Comparison of ENCODE assay signal across 13 mouse cellular contexts in the genomic region with DNA sequence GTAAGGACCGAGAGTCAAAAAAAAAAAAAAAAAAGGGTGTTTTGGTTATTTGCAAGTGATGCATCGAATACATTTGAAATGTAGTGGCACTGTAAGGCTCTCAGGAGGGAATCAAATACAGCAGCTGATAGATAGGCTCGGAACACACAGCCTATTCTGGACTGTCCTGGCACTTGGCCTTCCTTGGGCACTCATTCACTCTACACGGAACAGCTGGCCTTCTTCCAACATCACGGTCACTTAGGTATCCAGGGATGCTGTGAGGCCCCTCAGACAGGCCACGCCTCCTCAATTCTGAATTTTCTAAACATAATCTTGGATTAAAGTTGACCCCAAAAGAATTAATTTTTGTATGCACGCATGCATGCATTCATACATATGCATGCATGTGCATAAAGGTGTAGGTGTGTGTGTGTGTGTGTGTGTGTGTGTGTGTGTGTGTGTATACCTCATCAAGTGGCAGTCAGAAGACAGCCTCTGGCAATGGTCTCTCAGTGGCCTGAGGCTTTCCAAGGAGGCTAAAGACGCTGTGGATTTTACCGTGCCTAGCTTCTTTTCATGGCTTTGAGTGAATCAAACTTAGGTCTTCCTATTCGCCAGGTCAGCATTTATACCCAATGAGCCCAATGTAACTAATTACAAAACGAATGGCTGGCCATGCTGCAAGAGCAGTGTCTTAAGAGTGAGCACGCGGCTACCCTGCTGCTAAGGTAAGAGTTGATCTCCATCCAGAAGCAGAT.
DNase-seq lines count a peak whose midpoint lies in the region; ATAC-seq and TF ChIP-seq lines count a peak whose summit lies in the region.
"Had no signal": no experiment of that assay in that cellular context is flagged by ENCODE, and none has a peak within 500 bp of the region (broad histone marks: within the 10 kb centered on the region; RNA-seq: fewer than 3 reads in every experiment).

No protein-coding gene starts in this region.

- H3K4me1 ChIP-seq in heart, embryonic 16.5 days (ENCODE audit: control insufficient read depth, insufficient read depth, low read length): no peaks in the 10 kb centered on the region; the same call in none of the 2 replicates
- H3K4me1 ChIP-seq in midbrain, embryonic 11.5 days (ENCODE audit: control insufficient read depth, insufficient read depth, low read length): peaks cover 10% of the 10 kb centered on the region
- H3K4me1 ChIP-seq in midbrain, embryonic 10.5 days: peaks cover 33% of the 10 kb centered on the region
- H3K4me1 ChIP-seq in hindbrain, postnatal 0 days (ENCODE audit: insufficient read depth, low read length): no peaks in the 10 kb centered on the region

- no peak for TF ChIP-seq CTCF in hindbrain, postnatal 0 days (IDR thresholded peaks at IDR 0.05; ENCODE audit: low read depth)

- no peak overlapping the region for H3K4me3 ChIP-seq in heart, embryonic 16.5 days (ENCODE audit: low read length)
- no peak overlapping the region for H3K4me3 ChIP-seq in midbrain, embryonic 11.5 days (ENCODE audit: low read depth, low read length)
- H3K4me3 ChIP-seq in midbrain, embryonic 10.5 days: no peak overlapping the region
- H3K4me3 ChIP-seq in hindbrain, postnatal 0 days (ENCODE audit: low read length): no peak overlapping the region
- H3K4me3 ChIP-seq: limb, embryonic 10.5 days had no signal

- WGBS in heart, embryonic 16.5 days: 71% methylated on average over 13 of the region's 13 CpGs
- 75% methylated on average over 13 of the region's 13 CpGs for WGBS in midbrain, embryonic 11.5 days
- 82% methylated on average over 13 of the region's 13 CpGs for WGBS in midbrain, embryonic 10.5 days
- WGBS in hindbrain, postnatal 0 days: 49% methylated on average over 13 of the region's 13 CpGs

- H3K27me3 ChIP-seq in heart, embryonic 16.5 days (ENCODE audit: control insufficient read depth, insufficient read depth, low read length): no peaks in the 10 kb centered on the region
- no peaks in the 10 kb centered on the region for H3K27me3 ChIP-seq in midbrain, embryonic 11.5 days (ENCODE audit: control insufficient read depth, insufficient read depth, low read length)
- no peaks in the 10 kb centered on the region for H3K27me3 ChIP-seq in midbrain, embryonic 10.5 days (ENCODE audit: low read depth, poor library complexity, severe bottlenecking)
- no peaks in the 10 kb centered on the region for H3K27me3 ChIP-seq in hindbrain, postnatal 0 days (ENCODE audit: insufficient read depth, low read length)

- peaks cover 37% of the 10 kb centered on the region for H3K36me3 ChIP-seq in heart, embryonic 16.5 days (ENCODE audit: control insufficient read depth, insufficient read depth)
- H3K36me3 ChIP-seq in midbrain, embryonic 11.5 days (ENCODE audit: control insufficient read depth, insufficient read depth, low read length): peaks cover 19% of the 10 kb centered on the region
- H3K36me3 ChIP-seq in midbrain, embryonic 10.5 days: peaks cover 75% of the 10 kb centered on the region
- H3K36me3 ChIP-seq in hindbrain, postnatal 0 days (ENCODE audit: insufficient read depth, low read length): peaks cover 17% of the 10 kb centered on the region

- intact Hi-C loops in heart, postnatal 36 days (cut with DNase I): no loop called here

- DNase-seq in heart, postnatal 36 days: no peak
- DNase-seq in midbrain, embryonic 11.5 days (ENCODE audit: low spot score, missing footprints): no peak
- DNase-seq in midbrain, embryonic 10.5 days (ENCODE audit: low spot score): no peak
- DNase-seq in hindbrain, postnatal 0 days (ENCODE audit: low spot score): peak; percentile 59
- DNase-seq in adrenal gland, adult (ENCODE audit: inconsistent age in 2 of 2, low spot score in 1 of 2): no peak
- no peak for DNase-seq in lung, adult 18-20 months
- DNase-seq: cerebellum, adult 11-12 months; embryo, embryonic 11 days; lung, postnatal 36 days had no signal

- no peaks in the 10 kb centered on the region for H3K9me3 ChIP-seq in heart, embryonic 16.5 days (replicated peaks; ENCODE audit: control insufficient read depth, low read length)
- H3K9me3 ChIP-seq in midbrain, embryonic 11.5 days (ENCODE audit: control insufficient read depth, low read length): no peaks in the 10 kb centered on the region
- H3K9me3 ChIP-seq in midbrain, embryonic 10.5 days (replicated peaks): no peaks in the 10 kb centered on the region
- no peaks in the 10 kb centered on the region for H3K9me3 ChIP-seq in hindbrain, postnatal 0 days (ENCODE audit: low read length)
- H3K9me3 ChIP-seq: limb, embryonic 10.5 days had no signal

- H3K4me2 ChIP-seq in heart, embryonic 16.5 days (ENCODE audit: low read depth, low read length): no peak overlapping the region
- no peak overlapping the region for H3K4me2 ChIP-seq in midbrain, embryonic 11.5 days
- H3K4me2 ChIP-seq in hindbrain, postnatal 0 days (ENCODE audit: low read depth, low read length): no peak overlapping the region

- no peak overlapping the region for H3K9ac ChIP-seq in heart, embryonic 16.5 days (ENCODE audit: low read length)
- no peak overlapping the region for H3K9ac ChIP-seq in midbrain, embryonic 11.5 days (ENCODE audit: low read length)
- no peak overlapping the region for H3K9ac ChIP-seq in hindbrain, postnatal 0 days (replicated peaks; ENCODE audit: low read length)

- peak; percentile 72; the same call in 1 of the 2 replicates for ATAC-seq in heart, embryonic 16.5 days (replicated peaks; ENCODE audit: extremely low read depth, insufficient read depth, low FRiP score)
- peak; percentile 54 for ATAC-seq in midbrain, embryonic 11.5 days (ENCODE audit: low FRiP score)
- ATAC-seq in hindbrain, postnatal 0 days: peak; percentile 68; the same call in 1 of the 2 replicates
- ATAC-seq: inflammation-experienced regulatory T-cells, adult 6 months had no signal

- no peak overlapping the region for H3K27ac ChIP-seq in heart, embryonic 16.5 days (ENCODE audit: low read length)
- H3K27ac ChIP-seq in midbrain, embryonic 11.5 days (ENCODE audit: low read depth, low read length): peak overlapping the region; percentile 30; the same call in 1 of the 2 replicates
- H3K27ac ChIP-seq in midbrain, embryonic 10.5 days (replicated peaks): no peak overlapping the region
- no peak overlapping the region for H3K27ac ChIP-seq in hindbrain, postnatal 0 days
- H3K27ac ChIP-seq: kidney, postnatal 0 days; limb, embryonic 10.5 days had no signal
